Mouse (Mus musculus): Measurements from ENCODE around the gene Nmt1. TPM values are rescaled to one million over a fixed set of nuclear protein-coding genes. Genes with fewer than 3 reads are reported as not detected.

Nmt1 gene
- polyA plus RNA-seq (2017; shearing (Covaris generic)) = 66.1 TPM

DNA sequence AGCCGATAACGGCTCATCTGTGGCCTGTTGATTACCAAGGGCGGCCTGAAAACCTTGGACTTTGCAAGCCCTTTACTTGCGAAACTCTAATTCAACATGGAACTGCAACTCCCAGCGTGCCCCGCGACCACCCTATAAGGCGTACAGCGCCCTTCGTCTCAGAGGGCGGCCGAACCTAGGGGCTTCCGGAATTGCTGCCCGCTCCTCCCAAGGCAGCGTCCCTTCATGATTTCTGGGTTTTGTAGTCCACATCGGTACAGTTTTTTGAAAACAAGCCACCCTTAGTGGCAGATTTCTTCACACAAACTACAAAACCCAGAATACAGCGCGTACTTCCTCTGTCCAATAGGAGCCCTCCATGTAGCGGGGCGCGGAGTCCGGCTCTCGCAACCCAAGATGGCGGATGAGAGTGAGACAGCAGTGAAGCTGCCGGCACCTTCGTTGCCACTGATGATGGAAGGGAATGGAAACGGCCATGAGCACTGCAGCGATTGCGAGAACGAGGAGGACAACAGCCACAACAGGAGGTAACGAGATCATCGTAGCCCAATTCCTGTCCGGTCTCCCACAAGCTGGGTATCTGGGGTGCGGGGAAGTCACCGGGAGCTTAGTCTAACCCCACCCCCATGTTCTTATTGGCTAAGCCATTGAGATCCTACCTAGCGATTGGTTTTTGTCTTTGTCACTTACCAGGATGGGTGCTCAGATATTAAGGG, at the start of gene Nmt1, which contains the start of gene Dcakd:
TSS of gene Nmt1 (plus strand) at position 15 of the 716 bp plus-strand sequence.
TSS of gene Dcakd (minus strand) at position 158 of the 716 bp plus-strand sequence.

DNA sequence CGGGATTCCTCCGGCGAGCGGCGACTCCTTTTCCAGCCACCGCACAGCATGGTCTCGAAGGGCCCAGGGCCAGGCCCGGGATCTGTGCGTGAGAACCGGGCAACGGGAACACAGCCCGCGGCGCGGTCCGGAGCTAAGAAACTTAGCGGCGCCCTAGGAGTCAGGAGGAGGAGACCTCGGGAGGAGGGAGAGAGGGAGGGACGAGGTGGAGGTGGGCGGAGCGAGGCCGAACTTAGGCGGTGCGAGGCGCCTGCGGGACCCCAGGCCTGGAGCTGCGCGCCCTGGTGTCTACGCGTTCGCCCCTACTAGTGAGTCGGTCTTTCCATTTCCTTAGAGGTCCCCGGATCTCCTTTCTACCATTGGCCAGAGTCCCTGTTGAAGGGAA, 73.5 kb downstream of the Nmt1 start, which contains the start of the genes Plcd3 and Acbd4:
TSS of gene Plcd3 (minus strand) at position 178 of the 385 bp plus-strand sequence.
TSS of gene Acbd4 (plus strand) at position 202 of the 385 bp plus-strand sequence.

DNA sequence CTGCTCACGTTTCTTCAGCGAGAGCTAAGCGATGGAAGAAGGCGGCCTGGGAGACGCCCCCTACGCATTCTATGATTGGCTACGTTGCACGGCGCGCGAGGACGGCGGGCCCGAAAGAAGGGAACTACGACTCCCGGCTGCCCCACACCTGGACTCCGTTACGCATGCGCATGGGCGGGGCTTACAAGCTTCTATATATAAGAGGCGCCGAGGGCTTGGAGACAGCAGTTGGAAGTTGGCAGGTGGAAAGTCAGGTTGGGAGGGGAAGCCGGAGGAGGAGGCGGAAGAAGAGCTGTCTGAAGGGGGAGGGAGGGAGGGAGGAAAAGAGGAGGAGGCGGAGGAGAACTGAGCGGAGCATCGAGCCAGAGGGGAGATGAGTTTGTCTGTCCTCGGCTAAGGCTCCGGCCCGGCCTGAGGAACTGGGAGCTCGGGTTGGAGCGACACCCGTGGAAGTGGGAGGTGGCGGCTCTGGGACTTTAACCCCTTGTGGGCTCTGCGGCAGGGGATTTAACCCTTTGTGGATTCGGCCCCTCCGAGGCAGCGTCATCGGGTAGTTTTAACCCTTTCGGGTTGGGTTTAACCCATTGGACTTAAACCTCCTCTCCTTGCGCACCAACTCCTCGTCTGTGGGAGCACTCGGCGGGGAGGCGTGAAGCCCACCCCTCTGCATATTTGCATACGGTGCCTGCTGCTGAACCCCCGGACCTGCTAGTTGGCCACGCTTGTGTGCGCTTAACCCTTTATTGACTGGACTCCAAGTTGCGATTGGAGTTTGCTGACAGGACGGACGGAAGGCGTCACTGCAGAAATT, 88.2 kb downstream of the Nmt1 start, which contains the start of gene Hexim1:
TSS of gene Hexim1 (plus strand) at position 224 of the 811 bp plus-strand sequence.

Other genes starting within 250 kb of the Nmt1 start
- 0.16 TPM for gene Gjc1, start 208.5 kb upstream of the Nmt1 start, polyA plus RNA-seq (2017; shearing (Covaris generic))
- not detected for gene Higd1b, start 192.3 kb upstream of the Nmt1 start, polyA plus RNA-seq (2017; shearing (Covaris generic))
- 111 TPM for gene Eftud2, start 147.2 kb upstream of the Nmt1 start, polyA plus RNA-seq (2017; shearing (Covaris generic))
- not detected for gene Ccdc103, start 147.0 kb upstream of the Nmt1 start, polyA plus RNA-seq (2017; shearing (Covaris generic))
- gene Fam187a, start 143.0 kb upstream of the Nmt1 start, polyA plus RNA-seq (2017; shearing (Covaris generic)) = not detected
- not detected for gene Gfap, start 127.3 kb upstream of the Nmt1 start, polyA plus RNA-seq (2017; shearing (Covaris generic))
- 0.84 TPM for gene Kif18b, start 103.1 kb upstream of the Nmt1 start, polyA plus RNA-seq (2017; shearing (Covaris generic))
- gene C1ql1, start 81.5 kb upstream of the Nmt1 start, polyA plus RNA-seq (2017; shearing (Covaris generic)) = not detected
- 8.9 TPM for gene Dcakd, start 143 bp downstream of the Nmt1 start, polyA plus RNA-seq (2017; shearing (Covaris generic))
- 0.99 TPM for gene Plcd3, start 73.5 kb downstream of the Nmt1 start, polyA plus RNA-seq (2017; shearing (Covaris generic))
- gene Acbd4, start 73.5 kb downstream of the Nmt1 start, polyA plus RNA-seq (2017; shearing (Covaris generic)) = 39.0 TPM
- 10.8 TPM for gene Hexim1, start 88.0 kb downstream of the Nmt1 start, polyA plus RNA-seq (2017; shearing (Covaris generic))
- 3.0 TPM for gene Hexim2, start 104.2 kb downstream of the Nmt1 start, polyA plus RNA-seq (2017; shearing (Covaris generic))
- 178 TPM for gene Fmnl1, start 142.9 kb downstream of the Nmt1 start, polyA plus RNA-seq (2017; shearing (Covaris generic))
- not detected for gene 1700023F06Rik, start 180.4 kb downstream of the Nmt1 start, polyA plus RNA-seq (2017; shearing (Covaris generic))
- gene Spata32, start 190.2 kb downstream of the Nmt1 start, polyA plus RNA-seq (2017; shearing (Covaris generic)) = not detected
- 154 TPM for gene Map3k14, start 239.3 kb downstream of the Nmt1 start, polyA plus RNA-seq (2017; shearing (Covaris generic))

All from effector memory CD4-positive, alpha-beta T cell, adult 5 months (primary cell).